Mouse (Mus musculus): ENCODE data around the gene Hoxb9. TPM values are rescaled to one million over a fixed set of nuclear protein-coding genes. Genes with fewer than 3 reads are reported as not detected.

Hoxb9 gene
- polyA plus RNA-seq, 1 experiment from 2014 or later: not detected

GRCm38 (mm10) chr11:96319071-96319902 is 48.0 kb downstream of the Hoxb9 start:
- Histone ChIP-seq H3K27me3 (ENCODE audit: insufficient read depth, poor library complexity, severe bottlenecking) (peaks cover 100% of the 10 kb centered on the region), H3K36me3 (no peaks in the 10 kb centered on the region), H3K4me3 (peak overlapping the region; percentile 56), H3K4me1 (replicated peaks) (peaks cover 18% of the 10 kb centered on the region), H3K27ac (peak overlapping the region; percentile 81), H3K9me3 (no peaks in the 10 kb centered on the region)
- no peak for DNase-seq (ENCODE audit: low spot score)
- under 1% methylated on average over 34 of the region's 34 CpGs for WGBS

GRCm38 (mm10) chr11:96319910-96320309 is 48.7 kb downstream of the Hoxb9 start:
- Histone ChIP-seq H3K27me3 (ENCODE audit: insufficient read depth, poor library complexity, severe bottlenecking) (peaks cover 100% of the 10 kb centered on the region), H3K27ac (peak overlapping the region; percentile 81), H3K4me3 (peak overlapping the region; percentile 56), H3K9me3 (no peaks in the 10 kb centered on the region), H3K4me1 (replicated peaks) (peaks cover 18% of the 10 kb centered on the region), H3K36me3 (no peaks in the 10 kb centered on the region)
- WGBS: under 1% methylated on average over 29 of the region's 29 CpGs
- DNase-seq (ENCODE audit: low spot score): no peak

GRCm38 (mm10) chr11:96320688-96321087 is 49.4 kb downstream of the Hoxb9 start:
- peak overlapping the region; percentile 56 for H3K4me3 ChIP-seq
- no peaks in the 10 kb centered on the region for H3K9me3 ChIP-seq
- 1% methylated on average over 17 of the region's 17 CpGs for WGBS
- H3K27me3 ChIP-seq (ENCODE audit: insufficient read depth, poor library complexity, severe bottlenecking): peaks cover 100% of the 10 kb centered on the region
- H3K27ac ChIP-seq: peak overlapping the region; percentile 59
- no peak for DNase-seq (ENCODE audit: low spot score)
- peaks cover 18% of the 10 kb centered on the region for H3K4me1 ChIP-seq (replicated peaks)
- H3K36me3 ChIP-seq: no peaks in the 10 kb centered on the region

GRCm38 (mm10) chr11:96321846-96322245 is 50.6 kb downstream of the Hoxb9 start:
- Histone ChIP-seq H3K27me3 (ENCODE audit: insufficient read depth, poor library complexity, severe bottlenecking) (peaks cover 100% of the 10 kb centered on the region), H3K4me3 (peak overlapping the region; percentile 18; the same call in 1 of the 2 replicates)
- WGBS: 10% methylated on average over 5 of the region's 5 CpGs

GRCm38 (mm10) chr11:96322738-96323137 is 51.5 kb downstream of the Hoxb9 start:
- Histone ChIP-seq H3K27me3 (ENCODE audit: insufficient read depth, poor library complexity, severe bottlenecking) (peaks cover 100% of the 10 kb centered on the region), H3K4me3 (peak overlapping the region; percentile 9; the same call in 1 of the 2 replicates), H3K27ac (peak overlapping the region; percentile 12; the same call in 1 of the 2 replicates), H3K36me3 (no peaks in the 10 kb centered on the region), H3K9me3 (no peaks in the 10 kb centered on the region), H3K4me1 (replicated peaks) (peaks cover 18% of the 10 kb centered on the region)
- no peak for DNase-seq (ENCODE audit: low spot score)
- WGBS: 4% methylated on average over 6 of the region's 6 CpGs

More at GRCm38 (mm10) chr11:96321846-96322245, 50.6 kb downstream of the Hoxb9 start:
- H3K9me3 ChIP-seq: no peaks in the 10 kb centered on the region
- DNase-seq (ENCODE audit: low spot score): no peak
- no peak overlapping the region; the same call in 1 of the 2 replicates for H3K27ac ChIP-seq
- H3K4me1 ChIP-seq (replicated peaks): peaks cover 18% of the 10 kb centered on the region
- no peaks in the 10 kb centered on the region for H3K36me3 ChIP-seq

- DNase-seq (ENCODE audit: low spot score): no peak
- H3K27me3 ChIP-seq (ENCODE audit: insufficient read depth, poor library complexity, severe bottlenecking): peaks cover 100% of the 10 kb centered on the region
- H3K9me3 ChIP-seq: no peaks in the 10 kb centered on the region
- 4% methylated on average over 10 of the region's 10 CpGs for WGBS
- H3K4me1 ChIP-seq (replicated peaks): peaks cover 14% of the 10 kb centered on the region
- H3K36me3 ChIP-seq: no peaks in the 10 kb centered on the region
- peak within 1 kb of the TSS; percentile 31; the same call in 1 of the 2 replicates for H3K27ac ChIP-seq
- H3K4me3 ChIP-seq: peak within 1 kb of the TSS; percentile 42
Observed at GRCm38 (mm10) chr11:96323154-96323553, 51.9 kb downstream of the Hoxb9 start, which contains the start of gene Hoxb3. TSS of gene Hoxb3 (plus strand) at chr11:96323326.

GRCm38 (mm10) chr11:96324125-96324524 is 52.9 kb downstream of the Hoxb9 start:
- Histone ChIP-seq H3K9me3 (no peaks in the 10 kb centered on the region), H3K27me3 (ENCODE audit: insufficient read depth, poor library complexity, severe bottlenecking) (peaks cover 100% of the 10 kb centered on the region), H3K4me3 (peak overlapping the region; percentile 42), H3K27ac (peak overlapping the region; percentile 31; the same call in 1 of the 2 replicates), H3K4me1 (replicated peaks) (peaks cover 5% of the 10 kb centered on the region), H3K36me3 (no peaks in the 10 kb centered on the region)
- whole genome bisulfite sequencing: under 1% methylated on average over 5 of the region's 5 CpGs
- DNase-seq (ENCODE audit: low spot score): no peak

- Histone ChIP-seq H3K36me3 (no peaks in the 10 kb centered on the region), H3K4me3 (peak overlapping the region; percentile 42), H3K9me3 (no peaks in the 10 kb centered on the region), H3K27me3 (ENCODE audit: insufficient read depth, poor library complexity, severe bottlenecking) (peaks cover 100% of the 10 kb centered on the region), H3K27ac (peak overlapping the region; percentile 80; the same call in 1 of the 2 replicates), H3K4me1 (replicated peaks) (0 out of 2 replicates have a peak, but pooled peaks cover 2% of the 10 kb centered on the region)
- 4% methylated on average over 8 of the region's 8 CpGs for WGBS
- no peak for DNase-seq (ENCODE audit: low spot score)
Observed at GRCm38 (mm10) chr11:96324965-96325364, 53.7 kb downstream of the Hoxb9 start.

- Histone ChIP-seq H3K27ac (peak overlapping the region; percentile 80), H3K36me3 (no peaks in the 10 kb centered on the region), H3K27me3 (ENCODE audit: insufficient read depth, poor library complexity, severe bottlenecking) (peaks cover 100% of the 10 kb centered on the region), H3K4me1 (replicated peaks) (no peaks in the 10 kb centered on the region), H3K4me3 (peak overlapping the region; percentile 42), H3K9me3 (no peaks in the 10 kb centered on the region)
- WGBS: 2% methylated on average over 22 of the region's 22 CpGs
- DNase-seq (ENCODE audit: low spot score): no peak
Observed at GRCm38 (mm10) chr11:96325747-96326212, 54.5 kb downstream of the Hoxb9 start.

MicroRNAs encoded within 50 kb of the gene (microRNA counts, 519-probe panel; counts per million panel counts)
- microRNA mmu-miR-10a (1,255 counts per million, percentile 77 among the panel's probes with 10 or more counts), microRNA mmu-miR-196a (1,255 counts per million, percentile 77 among the panel's probes with 10 or more counts)

Other genes starting within 250 kb of the Hoxb9 start
- not detected in 2 replicates for gene Gip, start 246.9 kb upstream of the Hoxb9 start, polyA plus RNA-seq (2016; fragmentation: Nextera tagmentation; extraction: Ambion mirVana)
- gene Snf8, start 236.6 kb upstream of the Hoxb9 start, polyA plus RNA-seq (2016; fragmentation: Nextera tagmentation; extraction: Ambion mirVana): 118 and 126 TPM in 2 replicates
- 28.6 and 28.7 TPM in 2 replicates for gene Ube2z, start 206.1 kb upstream of the Hoxb9 start, polyA plus RNA-seq (2016; fragmentation: Nextera tagmentation; extraction: Ambion mirVana)
- gene Atp5g1, start 195.8 kb upstream of the Hoxb9 start, polyA plus RNA-seq (2016; fragmentation: Nextera tagmentation; extraction: Ambion mirVana): 582 and 586 TPM in 2 replicates
- gene Calcoco2, start 159.5 kb upstream of the Hoxb9 start, polyA plus RNA-seq (2016; fragmentation: Nextera tagmentation; extraction: Ambion mirVana): not detected in 2 replicates
- gene Ttll6, start 137.7 kb upstream of the Hoxb9 start, polyA plus RNA-seq (2016; fragmentation: Nextera tagmentation; extraction: Ambion mirVana): 0.08 TPM in 1 of 2 replicates, not detected in the other
- not detected in 2 replicates for gene Hoxb13, start 77.1 kb upstream of the Hoxb9 start, polyA plus RNA-seq (2016; fragmentation: Nextera tagmentation; extraction: Ambion mirVana)
- 0.08 TPM in 1 of 2 replicates, not detected in the other for gene Hoxb8, start 10.4 kb downstream of the Hoxb9 start, polyA plus RNA-seq (2016; fragmentation: Nextera tagmentation; extraction: Ambion mirVana)
- gene Hoxb7, start 15.2 kb downstream of the Hoxb9 start, polyA plus RNA-seq (2016; fragmentation: Nextera tagmentation; extraction: Ambion mirVana): not detected in 2 replicates
- 0.31 TPM in 1 of 2 replicates, not detected in the other for gene Hoxb6, start 21.0 kb downstream of the Hoxb9 start, polyA plus RNA-seq (2016; fragmentation: Nextera tagmentation; extraction: Ambion mirVana)
- gene Hoxb5, start 31.9 kb downstream of the Hoxb9 start, polyA plus RNA-seq (2016; fragmentation: Nextera tagmentation; extraction: Ambion mirVana): 0.14 and 6.3 TPM in 2 replicates
- 0.47 and 3.1 TPM in 2 replicates for gene Hoxb4, start 46.8 kb downstream of the Hoxb9 start, polyA plus RNA-seq (2016; fragmentation: Nextera tagmentation; extraction: Ambion mirVana)
- gene Hoxb3, start 51.9 kb downstream of the Hoxb9 start, polyA plus RNA-seq (2016; fragmentation: Nextera tagmentation; extraction: Ambion mirVana): 5.3 and 9.6 TPM in 2 replicates
- 30.1 and 49.6 TPM in 2 replicates for gene Hoxb2, start 79.1 kb downstream of the Hoxb9 start, polyA plus RNA-seq (2016; fragmentation: Nextera tagmentation; extraction: Ambion mirVana)
- gene Hoxb1, start 94.3 kb downstream of the Hoxb9 start, polyA plus RNA-seq (2016; fragmentation: Nextera tagmentation; extraction: Ambion mirVana): 15.4 and 22.7 TPM in 2 replicates
- 0.61 and 1.3 TPM in 2 replicates for gene Skap1, start 193.1 kb downstream of the Hoxb9 start, polyA plus RNA-seq (2016; fragmentation: Nextera tagmentation; extraction: Ambion mirVana)